Mouse (Mus musculus) forebrain, embryonic 12.5 days (tissue): ENCODE measurements around the gene Tmem120a. TPM values are rescaled to one million over a fixed set of nuclear protein-coding genes. Genes with fewer than 3 reads are reported as not detected.

ENCODE experiments used
- ATAC-seq: fragments of 200-750 bp; cut with Nextera tagmentation; 2 replicates; pipeline ENCODE4 v1.8.0; 2017; ENCODE audit warnings: moderate TSS enrichment; ENCODE audit not compliant: low FRiP score
- H3K27ac ChIP-seq: fragments of 300-500 bp; sonication (generic); 2 replicates; pipeline ENCODE4 v1.5.1; 2016; ENCODE audit warnings: mild to moderate bottlenecking
- H3K27me3 ChIP-seq: fragments of 300-500 bp; sonication (generic); 2 replicates; pipeline ENCODE4 v1.6.1; 2016; ENCODE audit warnings: mild to moderate bottlenecking
- H3K36me3 ChIP-seq: fragments of 300-500 bp; sonication (generic); replicated peaks from 2 replicates; pipeline ENCODE4 v1.6.1; 2016; ENCODE audit warnings: mild to moderate bottlenecking
- H3K4me1 ChIP-seq: fragments of 300-500 bp; sonication (generic); 2 replicates; pipeline ENCODE4 v1.6.1; 2016
- H3K4me2 ChIP-seq: fragments of 300-500 bp; sonication (generic); 2 replicates; pipeline ENCODE4 v1.6.1; 2016; ENCODE audit warnings: mild to moderate bottlenecking, moderate library complexity
- H3K4me3 ChIP-seq: fragments of 300-500 bp; sonication (generic); replicated peaks from 2 replicates; pipeline ENCODE4 v1.5.1; 2016; ENCODE audit warnings: mild to moderate bottlenecking
- H3K9ac ChIP-seq: fragments of 300-500 bp; sonication (generic); 2 replicates; pipeline ENCODE4 v1.6.1; 2016; ENCODE audit warnings: mild to moderate bottlenecking
- H3K9me3 ChIP-seq: fragments of 300-500 bp; sonication (generic); 2 replicates; pipeline ENCODE4 v1.6.1; 2016
- WGBS: fragments of 180-500 bp; shearing (Covaris S2); methylation state at CpG from one replicate; pipeline ENCODE4 v1.1.7; 2016; 5-methylcytosine and 5-hydroxymethylcytosine counted together
- polyA plus RNA-seq: library from polyadenylated mRNA; unstranded; fragments of >200 nt; fragmentation: Nextera tagmentation; extraction: Ambion mirVana; gene quantifications from 2 replicates; pipeline ENCODE4 v1.2.1, GENCODE M21; 2016

The Tmem120a gene
- polyA plus RNA-seq = 47.1 and 54.2 TPM in 2 replicates

GRCm38 (mm10) chr5:135743741-135744609 lies at the start of gene Tmem120a:
Tmem120a (minus strand) TSS chr5:135744448.
- Histone ChIP-seq H3K27me3 (0 out of 2 replicates have a peak, but pooled peaks cover 9% of the 10 kb centered on the region), H3K27ac (peak within 1 kb of the TSS; percentile 53), H3K4me1 (peaks cover 21% of the 10 kb centered on the region), H3K4me2 (peak within 1 kb of the TSS; percentile 84), H3K9ac (peak within 1 kb of the TSS; percentile 80), H3K36me3 (peaks cover 25% of the 10 kb centered on the region), H3K4me3 (peak within 1 kb of the TSS; percentile 91), H3K9me3 (peaks cover 10% of the 10 kb centered on the region; the same call in 1 of the 2 replicates)
- ATAC-seq = peak; percentile 98
- under 1% methylated on average over 55 of the region's 60 CpGs for WGBS

DNA sequence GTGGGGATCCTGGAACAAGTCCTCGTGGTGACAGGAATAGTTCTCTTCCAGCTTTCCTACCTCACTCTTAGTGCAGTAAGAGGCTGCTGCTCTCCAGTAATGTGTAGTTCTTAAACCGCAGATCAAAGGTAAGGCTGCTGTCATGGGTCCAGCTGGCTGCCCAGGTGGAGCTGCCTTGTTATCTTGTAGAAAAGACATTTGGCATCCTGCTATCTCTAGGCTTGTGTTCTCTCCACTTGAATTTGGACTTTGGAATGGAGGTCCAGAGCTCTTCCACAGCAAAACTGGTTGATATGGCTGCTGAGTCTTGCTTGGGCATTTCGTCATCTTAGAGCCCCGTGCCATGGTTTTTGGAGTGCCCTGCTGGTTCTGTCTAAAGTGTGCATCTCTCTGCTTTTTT lies 38.7 kb upstream of the Tmem120a start:
- Histone ChIP-seq H3K4me2 (no peak overlapping the region), H3K4me1 (peaks cover 21% of the 10 kb centered on the region), H3K36me3 (peaks cover 66% of the 10 kb centered on the region), H3K27ac (no peak overlapping the region), H3K9ac (no peak overlapping the region), H3K4me3 (no peak overlapping the region), H3K27me3 (no peaks in the 10 kb centered on the region), H3K9me3 (no peaks in the 10 kb centered on the region)
- WGBS = 93% methylated on average over 4 of the region's 4 CpGs
- ATAC-seq = no peak

DNA sequence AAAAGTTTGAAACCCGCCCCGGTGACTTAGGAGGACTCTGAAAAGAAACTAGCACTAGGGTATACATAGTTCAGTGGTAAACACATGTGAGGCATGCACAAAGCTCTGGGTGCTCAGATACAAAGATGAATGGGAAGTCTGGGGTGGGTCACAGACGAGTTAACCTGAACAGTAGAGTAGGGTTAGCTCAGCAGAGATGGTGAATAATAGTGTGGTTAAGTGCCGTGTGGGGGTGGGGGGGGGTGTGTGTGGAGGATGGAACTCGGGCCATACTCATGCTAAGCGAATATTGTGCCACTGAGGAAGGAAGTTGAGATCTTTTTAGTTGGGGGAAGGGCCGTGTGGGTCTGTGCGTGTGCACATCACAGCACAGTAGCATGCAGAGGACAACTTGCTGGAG lies 36.1 kb upstream of the Tmem120a start:
- Histone ChIP-seq H3K9me3 (no peaks in the 10 kb centered on the region), H3K4me3 (0 out of 2 replicates have a peak overlapping the region, but pooled peaks have one; percentile 0), H3K27me3 (0 out of 2 replicates have a peak, but pooled peaks cover 2% of the 10 kb centered on the region), H3K27ac (no peak overlapping the region), H3K9ac (peak overlapping the region; percentile 94; the same call in 1 of the 2 replicates), H3K36me3 (peaks cover 40% of the 10 kb centered on the region), H3K4me2 (peak overlapping the region; percentile 74; the same call in 1 of the 2 replicates), H3K4me1 (peaks cover 27% of the 10 kb centered on the region)
- no peak for ATAC-seq
- 85% methylated on average over 8 of the region's 8 CpGs for WGBS

- H3K9ac ChIP-seq = peak within 1 kb of the TSS; percentile 94
- H3K4me1 ChIP-seq = peaks cover 27% of the 10 kb centered on the region
- H3K4me2 ChIP-seq = peak within 1 kb of the TSS; percentile 74
- WGBS = 2% methylated on average over 70 of the region's 70 CpGs
- peaks cover 24% of the 10 kb centered on the region for H3K36me3 ChIP-seq
- peak within 1 kb of the TSS; percentile 82 for H3K4me3 ChIP-seq
- H3K27ac ChIP-seq = peak within 1 kb of the TSS; percentile 95
- no peaks in the 10 kb centered on the region for H3K9me3 ChIP-seq
- peak; percentile 99 for ATAC-seq
- 0 out of 2 replicates have a peak, but pooled peaks cover 2% of the 10 kb centered on the region for H3K27me3 ChIP-seq
Measured at GRCm38 (mm10) chr5:135778471-135779445, 34.5 kb upstream of the Tmem120a start, which contains the start of gene Mdh2. Mdh2 (plus strand) TSS chr5:135778480.

DNA sequence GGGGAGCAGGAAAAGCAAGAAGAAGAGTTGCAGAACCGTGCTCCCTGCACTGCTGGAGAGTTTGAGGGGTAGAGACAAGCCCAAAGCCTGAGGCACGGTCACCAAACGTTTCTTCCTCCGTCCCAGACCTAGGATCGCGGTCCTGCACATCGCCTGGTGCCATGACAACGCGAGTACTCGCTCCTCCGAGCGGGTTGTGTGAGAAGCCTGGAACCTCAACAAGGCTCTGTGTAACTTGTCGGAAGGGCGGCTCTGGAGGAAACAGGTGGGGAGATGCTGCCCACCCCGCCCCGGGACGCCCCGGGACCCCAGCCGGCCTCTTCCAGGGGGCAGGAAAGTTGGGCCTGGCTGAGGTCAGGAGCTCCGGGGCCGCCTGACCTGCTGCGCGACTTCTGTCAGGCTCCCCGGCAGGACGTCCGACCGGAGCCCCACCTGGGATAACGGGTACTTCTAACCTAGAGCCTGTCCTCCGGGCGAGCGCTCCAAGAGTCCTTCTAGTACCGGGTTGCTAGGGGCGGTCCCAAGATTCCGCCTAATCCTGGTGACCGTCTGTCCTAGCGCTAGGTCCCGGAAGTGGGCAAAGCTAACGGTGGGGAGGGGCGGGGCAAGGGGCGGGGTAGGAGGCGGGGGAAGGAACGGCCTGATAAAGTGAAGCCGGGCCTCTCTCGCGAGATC lies 33.7 kb upstream of the Tmem120a start, which contains the start of gene Styxl1:
Styxl1 (minus strand) TSS at position 590 of the 675 bp plus-strand sequence.
- peak within 1 kb of the TSS; percentile 74 for H3K4me2 ChIP-seq
- H3K4me1 ChIP-seq = peaks cover 27% of the 10 kb centered on the region
- no peaks in the 10 kb centered on the region for H3K9me3 ChIP-seq
- H3K27me3 ChIP-seq = 0 out of 2 replicates have a peak, but pooled peaks cover 2% of the 10 kb centered on the region
- peak within 1 kb of the TSS; percentile 95 for H3K27ac ChIP-seq
- H3K4me3 ChIP-seq = peak within 1 kb of the TSS; percentile 82
- under 1% methylated on average over 45 of the region's 45 CpGs for WGBS
- ATAC-seq = peak; percentile 94
- H3K9ac ChIP-seq = peak within 1 kb of the TSS; percentile 94
- H3K36me3 ChIP-seq = peaks cover 16% of the 10 kb centered on the region

DNA sequence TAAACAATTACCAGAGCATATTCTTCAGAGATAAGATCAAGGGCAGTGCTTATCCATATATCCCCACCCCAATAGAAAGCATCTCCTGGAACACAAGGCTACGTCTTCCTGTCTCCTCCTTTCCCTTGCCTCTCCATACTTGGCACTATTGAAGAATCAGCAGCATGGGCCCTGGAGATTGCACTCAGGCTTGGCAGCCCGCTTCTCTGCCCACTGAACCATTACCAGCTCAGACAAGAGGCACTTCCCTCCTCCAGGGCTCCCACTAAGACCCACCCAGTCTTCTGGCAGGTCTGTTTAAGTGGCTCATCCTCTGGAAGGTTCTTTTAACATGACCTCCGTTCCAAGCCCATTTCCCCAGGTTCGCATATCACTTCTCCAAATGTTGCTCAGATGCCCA lies 32.3 kb upstream of the Tmem120a start:
- no peak overlapping the region for H3K27ac ChIP-seq
- no peak overlapping the region for H3K4me3 ChIP-seq
- peaks cover 27% of the 10 kb centered on the region for H3K4me1 ChIP-seq
- H3K9ac ChIP-seq = no peak overlapping the region
- no peak for ATAC-seq
- no peak overlapping the region for H3K4me2 ChIP-seq
- WGBS = 79% methylated on average over 4 of the region's 4 CpGs
- H3K27me3 ChIP-seq = 0 out of 2 replicates have a peak, but pooled peaks cover 2% of the 10 kb centered on the region
- peaks cover 4% of the 10 kb centered on the region for H3K36me3 ChIP-seq
- no peaks in the 10 kb centered on the region for H3K9me3 ChIP-seq

DNA sequence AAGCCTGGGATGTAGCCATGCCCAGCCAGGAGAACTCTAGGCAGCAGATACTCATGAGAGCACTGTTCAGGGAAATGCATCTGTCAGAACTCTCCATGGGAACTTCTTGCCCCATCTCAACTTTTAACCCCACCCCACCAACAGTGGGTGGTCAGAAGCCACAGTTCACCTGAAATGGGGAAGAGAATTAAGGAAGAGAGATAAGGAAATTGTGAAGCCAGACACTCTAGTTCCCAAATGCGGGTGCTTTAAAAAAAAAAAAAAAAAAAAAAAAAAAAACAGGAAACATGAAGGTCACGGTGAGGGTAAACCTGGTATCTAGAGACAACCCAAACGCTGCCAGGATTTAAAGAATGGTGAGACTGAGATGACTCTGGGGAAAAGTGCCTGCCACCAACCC lies 28.3 kb upstream of the Tmem120a start:
- H3K27me3 ChIP-seq = 0 out of 2 replicates have a peak, but pooled peaks cover 2% of the 10 kb centered on the region
- no peak overlapping the region for H3K9ac ChIP-seq
- H3K27ac ChIP-seq = no peak overlapping the region
- no peaks in the 10 kb centered on the region for H3K36me3 ChIP-seq
- WGBS = 74% methylated on average over 3 of the region's 3 CpGs
- no peak for ATAC-seq
- peaks cover 3% of the 10 kb centered on the region for H3K4me1 ChIP-seq
- no peak overlapping the region for H3K4me3 ChIP-seq
- H3K9me3 ChIP-seq = no peaks in the 10 kb centered on the region
- H3K4me2 ChIP-seq = no peak overlapping the region

GRCm38 (mm10) chr5:135764971-135765370 lies 20.7 kb upstream of the Tmem120a start:
- H3K9ac ChIP-seq = no peak overlapping the region
- no peak for ATAC-seq
- H3K4me1 ChIP-seq = no peaks in the 10 kb centered on the region
- H3K27me3 ChIP-seq = peaks cover 11% of the 10 kb centered on the region; the same call in 1 of the 2 replicates
- no peak overlapping the region for H3K4me3 ChIP-seq
- H3K4me2 ChIP-seq = no peak overlapping the region
- WGBS = 61% methylated on average over 3 of the region's 3 CpGs
- no peaks in the 10 kb centered on the region for H3K9me3 ChIP-seq
- no peak overlapping the region for H3K27ac ChIP-seq
- H3K36me3 ChIP-seq = no peaks in the 10 kb centered on the region

- Histone ChIP-seq H3K9me3 (no peaks in the 10 kb centered on the region), H3K4me3 (no peak overlapping the region), H3K4me2 (no peak overlapping the region), H3K9ac (no peak overlapping the region), H3K4me1 (no peaks in the 10 kb centered on the region), H3K36me3 (no peaks in the 10 kb centered on the region), H3K27ac (no peak overlapping the region), H3K27me3 (peaks cover 11% of the 10 kb centered on the region; the same call in 1 of the 2 replicates)
- 0 out of 2 replicates have a peak, but pooled peaks have one; percentile 51 for ATAC-seq
- WGBS = 3% methylated on average over 7 of the region's 7 CpGs
Measured at GRCm38 (mm10) chr5:135763526-135763925, 19.3 kb upstream of the Tmem120a start.

DNA sequence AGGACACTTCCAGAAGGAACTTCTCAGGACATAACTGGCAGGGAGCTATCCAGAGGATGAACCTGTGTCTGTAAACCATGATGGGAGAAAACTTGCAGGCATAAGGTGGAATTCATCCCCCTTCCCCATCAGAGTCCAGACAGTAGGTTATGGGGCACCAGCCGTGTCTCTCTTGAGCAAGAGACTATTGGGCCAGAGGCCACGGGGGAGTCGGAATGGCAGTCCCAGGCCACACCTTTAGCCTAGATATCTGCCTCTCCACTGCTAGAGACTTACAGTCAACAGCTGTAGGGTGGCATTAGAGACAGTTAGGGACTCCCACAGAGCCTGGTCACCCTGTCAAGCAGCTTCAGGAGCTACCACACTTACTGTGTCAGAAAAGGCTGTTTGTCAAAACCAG lies 17.6 kb upstream of the Tmem120a start:
- no peak for ATAC-seq
- Histone ChIP-seq H3K9ac (no peak overlapping the region), H3K27ac (no peak overlapping the region), H3K4me1 (no peaks in the 10 kb centered on the region), H3K27me3 (peaks cover 11% of the 10 kb centered on the region; the same call in 1 of the 2 replicates), H3K36me3 (no peaks in the 10 kb centered on the region), H3K4me2 (no peak overlapping the region), H3K9me3 (no peaks in the 10 kb centered on the region), H3K4me3 (no peak overlapping the region)
- WGBS = 71% methylated on average over 3 of the region's 3 CpGs

GRCm38 (mm10) chr5:135751595-135751994 lies 7.3 kb upstream of the Tmem120a start:
- H3K27me3 ChIP-seq = 0 out of 2 replicates have a peak, but pooled peaks cover 3% of the 10 kb centered on the region
- ATAC-seq = no peak
- no peak overlapping the region for H3K27ac ChIP-seq
- peaks cover 10% of the 10 kb centered on the region; the same call in 1 of the 2 replicates for H3K9me3 ChIP-seq
- WGBS = 84% methylated on average over 2 of the region's 2 CpGs
- H3K4me3 ChIP-seq = no peak overlapping the region
- no peak overlapping the region for H3K9ac ChIP-seq
- no peak overlapping the region for H3K4me2 ChIP-seq
- no peaks in the 10 kb centered on the region; the same call in 1 of the 2 replicates for H3K36me3 ChIP-seq
- no peaks in the 10 kb centered on the region for H3K4me1 ChIP-seq
